Mouse (Mus musculus) heart, embryonic 10.5 days (tissue): ENCODE data around the gene Tmem147. TPM values are rescaled to one million over a fixed set of nuclear protein-coding genes. Genes with fewer than 3 reads are reported as not detected.

ENCODE experiments used
- polyA plus RNA-seq: library from polyadenylated mRNA; unstranded; fragments of >200 nt; fragmentation: Nextera tagmentation; extraction: Ambion mirVana; gene quantifications from 2 replicates; pipeline ENCODE4 v1.2.1, GENCODE M21; 2016

Gene Tmem147
- polyA plus RNA-seq, 1 experiment from 2014 or later = 183 TPM

Other genes starting within 250 kb of the Tmem147 start
- 0.30 and 3.0 TPM in 2 replicates for gene Prodh2, start 235.9 kb downstream of the Tmem147 start, polyA plus RNA-seq
- gene Arhgap33, start 194.5 kb downstream of the Tmem147 start, polyA plus RNA-seq = 8.5 and 9.0 TPM in 2 replicates
- gene Hspb6, start 177.4 kb downstream of the Tmem147 start, polyA plus RNA-seq = 4.2 and 8.3 TPM in 2 replicates
- 8.8 and 13.0 TPM in 2 replicates for gene Proser3, start 177.2 kb downstream of the Tmem147 start, polyA plus RNA-seq
- 31.5 and 35.6 TPM in 2 replicates for gene Lin37, start 169.7 kb downstream of the Tmem147 start, polyA plus RNA-seq
- gene U2af1l4, start 166.2 kb downstream of the Tmem147 start, polyA plus RNA-seq = 87.8 and 90.4 TPM in 2 replicates
- 9.9 and 12.3 TPM in 2 replicates for gene Gm49396, start 166.2 kb downstream of the Tmem147 start, polyA plus RNA-seq
- 112 and 124 TPM in 2 replicates for gene Psenen, start 165.9 kb downstream of the Tmem147 start, polyA plus RNA-seq
- gene Igflr1, start 164.1 kb downstream of the Tmem147 start, polyA plus RNA-seq = 2.6 and 4.1 TPM in 2 replicates
- gene Kmt2b, start 140.8 kb downstream of the Tmem147 start, polyA plus RNA-seq = 5.6 and 8.3 TPM in 2 replicates
- gene Zbtb32, start 130.6 kb downstream of the Tmem147 start, polyA plus RNA-seq = 0.19 and 0.27 TPM in 2 replicates
- gene Upk1a, start 116.7 kb downstream of the Tmem147 start, polyA plus RNA-seq = 1.8 and 2.7 TPM in 2 replicates
- 1,107 and 1,574 TPM in 2 replicates for gene Cox6b1, start 103.4 kb downstream of the Tmem147 start, polyA plus RNA-seq
- 5.5 and 5.9 TPM in 2 replicates for gene Etv2, start 93.7 kb downstream of the Tmem147 start, polyA plus RNA-seq
- 111 and 130 TPM in 2 replicates for gene Rbm42, start 79.2 kb downstream of the Tmem147 start, polyA plus RNA-seq
- 51.3 and 59.8 TPM in 2 replicates for gene Haus5, start 64.5 kb downstream of the Tmem147 start, polyA plus RNA-seq
- gene Pmis2, start 57.9 kb downstream of the Tmem147 start, polyA plus RNA-seq = not detected in 2 replicates
- gene 2200002J24Rik, start 30.6 kb downstream of the Tmem147 start, polyA plus RNA-seq = 0.48 and 1.1 TPM in 2 replicates
- 1.1 and 1.5 TPM in 2 replicates for gene Atp4a, start 17.3 kb downstream of the Tmem147 start, polyA plus RNA-seq
- gene Gapdhs, start 14.1 kb upstream of the Tmem147 start, polyA plus RNA-seq = 0.23 and 0.48 TPM in 2 replicates
- gene Sbsn, start 21.9 kb upstream of the Tmem147 start, polyA plus RNA-seq = 0.84 and 1.1 TPM in 2 replicates
- gene Dmkn, start 34.2 kb upstream of the Tmem147 start, polyA plus RNA-seq = 0.39 and 0.81 TPM in 2 replicates
- not detected in 2 replicates for gene Krtdap, start 58.4 kb upstream of the Tmem147 start, polyA plus RNA-seq
- 0.20 TPM in 1 of 2 replicates, not detected in the other for gene Ffar2, start 94.2 kb upstream of the Tmem147 start, polyA plus RNA-seq
- 0.10 and 0.17 TPM in 2 replicates for gene Ffar3, start 126.6 kb upstream of the Tmem147 start, polyA plus RNA-seq
- gene Ffar1, start 132.0 kb upstream of the Tmem147 start, polyA plus RNA-seq = not detected in 2 replicates
- not detected in 2 replicates for gene Cd22, start 150.8 kb upstream of the Tmem147 start, polyA plus RNA-seq
- 0.30 and 0.38 TPM in 2 replicates for gene Mag, start 185.3 kb upstream of the Tmem147 start, polyA plus RNA-seq
- not detected in 2 replicates for gene Hamp2, start 195.1 kb upstream of the Tmem147 start, polyA plus RNA-seq
- not detected in 2 replicates for gene Hamp, start 214.5 kb upstream of the Tmem147 start, polyA plus RNA-seq
- gene Usf2, start 227.3 kb upstream of the Tmem147 start, polyA plus RNA-seq = 15.0 and 26.9 TPM in 2 replicates
- 16.6 and 40.3 TPM in 2 replicates for gene Lsr, start 243.9 kb upstream of the Tmem147 start, polyA plus RNA-seq
- gene Fam187b, start 244.2 kb upstream of the Tmem147 start, polyA plus RNA-seq = 1.2 and 2.5 TPM in 2 replicates